Mouse (Mus musculus): ENCODE measurements around the gene Gabarapl2.

- TF ChIP-seq POLR2A (IDR thresholded peaks at IDR 0.05; ENCODE audit: low read depth, low read length) (no peak), CTCF (IDR thresholded peaks at IDR 0.05; ENCODE audit: borderline replicate concordance, insufficient read depth, low read length) (no peak)
Measured at GRCm38 (mm10) chr8:111902080-111902479, 38.4 kb upstream of the Gabarapl2 start.

All from embryonic fibroblast, embryonic 13.5 days (primary cell).